Mouse (Mus musculus): ENCODE data around the gene Mrvi1. TPM values are rescaled to one million over a fixed set of nuclear protein-coding genes. Genes with fewer than 3 reads are reported as not detected.

Mrvi1 gene
- total and polyA plus RNA-seq, 2 experiments from 2014 or later = 0.88 to 2.7 TPM

DNA sequence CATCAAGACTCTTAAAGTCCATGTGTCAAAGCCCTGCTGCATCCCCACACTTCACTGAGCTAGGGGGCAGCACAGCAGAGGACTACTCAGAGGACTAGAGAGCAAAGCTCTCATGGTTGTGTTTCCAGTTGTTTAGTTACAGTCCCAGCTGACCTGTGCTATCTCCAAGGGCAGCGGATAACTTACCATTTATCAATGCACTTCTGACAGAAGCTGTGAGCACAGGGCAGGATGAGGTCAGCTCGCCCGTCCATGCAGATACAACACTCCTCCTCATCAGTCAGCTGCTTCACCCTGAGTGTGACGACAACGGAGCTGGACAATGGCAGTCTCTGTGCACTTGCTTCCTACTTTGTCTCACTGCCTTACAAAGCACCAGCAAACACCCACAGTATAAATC, 161.2 kb downstream of the Mrvi1 start:
- no peak for ATAC-seq (ENCODE audit: low FRiP score)
- H3K27me3 ChIP-seq (ENCODE audit: insufficient read depth, low read length) = no peaks in the 10 kb centered on the region
- peak; percentile 26; the same call in 1 of the 2 replicates for TF ChIP-seq CTCF (IDR thresholded peaks at IDR 0.05)

GRCm38 (mm10) chr7:110818787-110819350, 163.4 kb downstream of the Mrvi1 start:
- H3K36me3 ChIP-seq (ENCODE audit: insufficient read depth, low read length) = peaks cover 11% of the 10 kb centered on the region
- no peak for ATAC-seq (ENCODE audit: low FRiP score)
- H3K27me3 ChIP-seq (ENCODE audit: insufficient read depth, low read length) = no peaks in the 10 kb centered on the region
- no peak overlapping the region for H3K4me3 ChIP-seq (ENCODE audit: low read depth, low read length)
- WGBS = 91% methylated on average over 11 of the region's 11 CpGs
- TF ChIP-seq CTCF (IDR thresholded peaks at IDR 0.05) = no peak
- no peak overlapping the region for H3K4me2 ChIP-seq (ENCODE audit: low read depth, low read length, poor library complexity, severe bottlenecking)
- no peak overlapping the region for H3K9ac ChIP-seq (replicated peaks; ENCODE audit: low read length, poor library complexity, severe bottlenecking)
- no peak overlapping the region for H3K27ac ChIP-seq (ENCODE audit: low read depth, low read length)
- no peak for DNase-seq (ENCODE audit: low spot score)
- H3K9me3 ChIP-seq (ENCODE audit: low read length) = no peaks in the 10 kb centered on the region
- H3K4me1 ChIP-seq (ENCODE audit: insufficient read depth, low read length) = no peaks in the 10 kb centered on the region

More for the DNA sequence above, 161.2 kb downstream of the Mrvi1 start:
- H3K9me3 ChIP-seq (ENCODE audit: low read length) = no peaks in the 10 kb centered on the region
- no peak overlapping the region for H3K4me2 ChIP-seq (ENCODE audit: low read depth, low read length, poor library complexity, severe bottlenecking)
- peaks cover 26% of the 10 kb centered on the region for H3K36me3 ChIP-seq (ENCODE audit: insufficient read depth, low read length)
- WGBS = 64% methylated on average over 5 of the region's 5 CpGs
- H3K4me1 ChIP-seq (ENCODE audit: insufficient read depth, low read length) = no peaks in the 10 kb centered on the region
- no peak for DNase-seq (ENCODE audit: low spot score)
- no peak overlapping the region for H3K27ac ChIP-seq (ENCODE audit: low read depth, low read length)
- no peak overlapping the region for H3K9ac ChIP-seq (replicated peaks; ENCODE audit: low read length, poor library complexity, severe bottlenecking)
- H3K4me3 ChIP-seq (ENCODE audit: low read depth, low read length) = no peak overlapping the region

Other genes starting within 250 kb of the Mrvi1 start
- 20.6 and 22.7 TPM in 2 replicates for gene Ampd3, start 214.3 kb downstream of the Mrvi1 start, total RNA-seq (2014; rRNA removed)
- 13.2 and 16.2 TPM in 2 replicates for gene Ampd3, start 214.3 kb downstream of the Mrvi1 start, polyA plus RNA-seq (2015; fragmentation: Nextera tagmentation; extraction: Ambion mirVana)
- gene Rnf141, start 138.0 kb downstream of the Mrvi1 start, total RNA-seq (2014; rRNA removed) = 88.5 and 133 TPM in 2 replicates
- gene Rnf141, start 138.0 kb downstream of the Mrvi1 start, polyA plus RNA-seq (2015; fragmentation: Nextera tagmentation; extraction: Ambion mirVana) = 28.5 and 29.6 TPM in 2 replicates
- gene Lyve1, start 119.2 kb downstream of the Mrvi1 start, total RNA-seq (2014; rRNA removed) = 9.7 and 12.5 TPM in 2 replicates
- gene Lyve1, start 119.2 kb downstream of the Mrvi1 start, polyA plus RNA-seq (2015; fragmentation: Nextera tagmentation; extraction: Ambion mirVana) = 5.4 and 7.2 TPM in 2 replicates
- 38.7 and 50.3 TPM in 2 replicates for gene Ctr9, start 46.5 kb upstream of the Mrvi1 start, total RNA-seq (2014; rRNA removed)
- 59.5 and 63.3 TPM in 2 replicates for gene Ctr9, start 46.5 kb upstream of the Mrvi1 start, polyA plus RNA-seq (2015; fragmentation: Nextera tagmentation; extraction: Ambion mirVana)
- 497 and 556 TPM in 2 replicates for gene Eif4g2, start 100.6 kb upstream of the Mrvi1 start, total RNA-seq (2014; rRNA removed)
- gene Eif4g2, start 100.6 kb upstream of the Mrvi1 start, polyA plus RNA-seq (2015; fragmentation: Nextera tagmentation; extraction: Ambion mirVana) = 804 and 868 TPM in 2 replicates

Measured in midbrain, postnatal 0 days (tissue).